Mouse (Mus musculus) naive thymus-derived CD4-positive, alpha-beta T cell, adult 5 months (primary cell): ENCODE measurements around the gene Spdya. TPM values are rescaled to one million over a fixed set of nuclear protein-coding genes. Genes with fewer than 3 reads are reported as not detected.

Experiments
- polyA plus RNA-seq: library from polyadenylated mRNA; unstranded; fragments of 100-300 nt; shearing (Covaris generic); gene quantifications from one replicate; pipeline ENCODE4 v1.2.1, GENCODE M21; 2017

Spdya gene
- polyA plus RNA-seq, result 0.90 TPM

GRCm38 (mm10) chr17:71551757-71552451, at the start of gene Spdya:
Gene Spdya (plus strand): TSS chr17:71552061.

GRCm38 (mm10) chr17:71526711-71527564, 24.9 kb upstream of the Spdya start, which contains the start of gene Ndc80:
Gene Ndc80 (minus strand): TSS chr17:71526857.

GRCm38 (mm10) chr17:71615638-71616318, 63.9 kb downstream of the Spdya start, which contains the start of gene Wdr43:
Gene Wdr43 (plus strand): TSS chr17:71615895.

Other genes starting within 250 kb of the Spdya start
- not detected for gene Emilin2, start 240.1 kb upstream of the Spdya start, polyA plus RNA-seq
- 22.0 TPM for gene Gm4707, start 92.1 kb upstream of the Spdya start, polyA plus RNA-seq
- gene Smchd1, start 76.7 kb upstream of the Spdya start, polyA plus RNA-seq, result 367 TPM
- 30.2 TPM for gene Ndc80, start 25.2 kb upstream of the Spdya start, polyA plus RNA-seq
- gene Wdr43, start 63.8 kb downstream of the Spdya start, polyA plus RNA-seq, result 198 TPM
- gene Togaram2, start 121.2 kb downstream of the Spdya start, polyA plus RNA-seq, result not detected
- not detected for gene Pcare, start 200.8 kb downstream of the Spdya start, polyA plus RNA-seq
- gene Clip4, start 216.4 kb downstream of the Spdya start, polyA plus RNA-seq, result not detected